Mouse (Mus musculus) heart, postnatal 14 days (tissue): ENCODE results near the gene Cypt14. TPM values are rescaled to one million over a fixed set of nuclear protein-coding genes. Genes with fewer than 3 reads are reported as not detected.
"Not testable (repeated sequence)": the region's sequence is repeated elsewhere in the genome, so short reads cannot be mapped to it uniquely, and the experiment has no call there.

ENCODE experiments used
- DNase-seq, 2 experiments: peaks; one replicate each; pipeline ENCODE4 v3.0.0; 2021 to 2022
- intact Hi-C: fragments of 180-260 bp; cut with DNase I; formaldehyde crosslinking; loops from one replicate; pipeline ENCODE4 v1.15.1; 2025
- long read RNA-seq, 2 experiments: library from polyadenylated mRNA; stranded (forward); transcript quantifications; one replicate each; pipeline ENCODE4 v2.0.0; 2021
- total RNA-seq, 2 experiments: library from RNA; stranded (reverse); gene quantifications; 2 replicates each; pipeline ENCODE4 v1.2.3; 2021

Gene Cypt14
- not detected for total RNA-seq
- long read RNA-seq, experiment 1: 0 reads
- long read RNA-seq, experiment 2: 0 reads

DNA sequence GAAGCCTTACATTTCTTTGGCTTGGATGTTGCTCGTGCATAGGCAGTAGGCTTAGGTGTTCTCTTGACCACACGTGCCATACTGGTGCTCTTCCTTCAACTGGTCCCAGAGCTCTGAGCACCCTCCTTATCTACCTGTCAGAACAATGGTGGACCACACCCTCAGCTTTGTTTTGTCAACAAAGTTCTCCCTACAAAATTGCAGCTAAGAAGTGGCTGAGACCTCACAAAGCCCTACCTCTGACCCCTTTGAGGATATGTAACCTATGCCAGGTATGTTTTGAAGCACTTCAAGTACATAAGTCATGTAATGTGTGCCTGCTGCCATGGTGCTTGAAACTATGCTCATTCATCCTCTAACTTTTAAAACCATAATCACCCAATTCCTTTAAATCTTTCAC is at the start of gene Cypt14:
Gene Cypt14, minus strand, starts transcription at position 101 of the 400 bp plus-strand sequence.
- intact Hi-C loops, DNase-seq: not testable (repeated sequence)
